Mouse (Mus musculus): ENCODE results near the gene Dek. TPM values are rescaled to one million over a fixed set of nuclear protein-coding genes. Genes with fewer than 3 reads are reported as not detected.

Gene Dek
- polyA plus RNA-seq (2012; rRNA removed; ENCODE audit: low replicate concordance), result 21.4 and 35.0 TPM in 2 replicates

GRCm38 (mm10) chr13:47105711-47106579, at the start of gene Dek:
TSS of gene Dek (minus strand) at chr13:47106201.

GRCm38 (mm10) chr13:47122537-47123430, 16.8 kb upstream of the Dek start, which contains the start of gene Rnf144b:
TSS of gene Rnf144b (plus strand) at chr13:47122656.

GRCm38 (mm10) chr13:47044617-47044947, 61.4 kb downstream of the Dek start, which contains the start of gene Tpmt:
TSS of gene Tpmt (minus strand) at chr13:47044737.

GRCm38 (mm10) chr13:47043030-47043680, 62.8 kb downstream of the Dek start, which contains the start of gene Kdm1b:
TSS of gene Kdm1b (plus strand) at chr13:47043499.

Other genes starting within 250 kb of the Dek start
- 15.5 and 19.7 TPM in 2 replicates for gene Kif13a, start 176.3 kb downstream of the Dek start, polyA plus RNA-seq (2012; rRNA removed; ENCODE audit: low replicate concordance)
- 3.9 and 5.7 TPM in 2 replicates for gene Nhlrc1, start 91.4 kb downstream of the Dek start, polyA plus RNA-seq (2012; rRNA removed; ENCODE audit: low replicate concordance)
- 3.2 and 6.5 TPM in 2 replicates for gene Kdm1b, start 62.7 kb downstream of the Dek start, polyA plus RNA-seq (2012; rRNA removed; ENCODE audit: low replicate concordance)
- gene Tpmt, start 61.5 kb downstream of the Dek start, polyA plus RNA-seq (2012; rRNA removed; ENCODE audit: low replicate concordance), result 1.5 and 2.5 TPM in 2 replicates
- 1.2 and 1.7 TPM in 2 replicates for gene Rnf144b, start 16.5 kb upstream of the Dek start, polyA plus RNA-seq (2012; rRNA removed; ENCODE audit: low replicate concordance)

Data from duodenum, adult 2 months (tissue).